Mouse (Mus musculus): Measurements from ENCODE around the gene Bloc1s1.

The Bloc1s1 gene

DNA sequence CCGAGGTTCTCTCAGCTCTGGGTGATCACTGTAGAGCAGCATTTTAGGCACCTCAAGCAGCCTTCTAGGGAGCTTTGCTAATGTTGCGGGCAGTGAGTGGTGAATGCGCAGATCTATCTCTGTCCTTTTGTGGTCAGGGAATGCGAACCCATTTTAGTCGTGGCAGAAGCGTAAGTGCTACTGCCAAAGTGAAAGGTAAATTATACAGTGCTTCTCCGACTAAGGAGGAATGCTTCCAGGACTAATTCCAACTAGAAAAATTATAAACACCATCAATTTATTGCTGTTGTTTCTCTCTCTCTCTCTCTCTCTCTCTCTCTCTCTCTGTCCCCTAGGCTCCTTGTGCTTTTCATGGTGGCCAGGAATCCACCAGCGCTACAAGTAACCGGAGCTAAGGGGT is at the start of gene Bloc1s1:
Bloc1s1 (minus strand) TSS at position 101 of the 400 bp plus-strand sequence.
- no peak for DNase-seq (ENCODE audit: low spot score in 2 of 2)

DNA sequence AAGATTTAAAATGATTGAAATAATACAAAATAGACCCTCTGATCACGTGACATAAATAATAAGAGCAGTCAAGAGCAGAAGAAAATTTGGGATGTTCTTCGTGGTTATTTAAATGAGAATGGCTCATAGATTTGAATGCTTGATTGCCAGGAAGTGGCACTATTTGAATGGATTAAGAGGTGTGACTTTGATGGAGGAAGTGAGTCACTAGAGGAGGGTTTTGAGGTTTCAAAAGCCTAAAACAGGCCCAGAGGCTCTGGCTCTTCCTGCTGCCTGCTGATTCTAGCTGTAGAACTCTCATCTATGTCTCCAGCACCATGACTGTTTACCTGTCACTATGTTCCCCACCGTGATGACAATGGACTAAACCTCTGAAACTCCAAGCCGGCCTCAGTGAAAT is 49.0 kb upstream of the Bloc1s1 start:
- no peak for DNase-seq (ENCODE audit: low spot score in 2 of 2)

DNA sequence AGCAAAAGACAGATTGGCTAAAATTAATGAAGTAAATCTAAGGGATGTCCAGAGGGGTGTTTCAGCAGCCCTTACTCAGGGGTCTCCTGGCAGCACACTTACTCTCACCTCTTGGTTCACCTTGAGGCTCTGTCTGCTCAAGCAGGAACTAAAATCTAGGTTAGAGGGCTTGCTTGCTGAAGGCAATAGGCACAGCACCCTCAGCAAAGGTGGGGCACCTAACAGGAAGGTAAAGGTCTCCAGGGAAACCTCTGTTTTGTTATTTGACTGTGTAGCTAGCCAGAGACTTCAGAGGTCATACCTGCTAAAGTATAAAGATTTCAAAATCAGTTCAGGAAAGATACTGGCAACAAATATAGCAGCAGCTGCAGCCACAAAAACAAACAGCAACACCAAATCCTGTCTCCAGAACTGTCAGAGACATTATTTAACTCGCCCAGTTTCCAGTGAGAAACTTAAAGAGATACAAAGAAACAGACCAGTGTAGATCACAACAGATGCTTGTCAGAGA is 47.0 kb upstream of the Bloc1s1 start:
- DNase-seq (ENCODE audit: low spot score in 2 of 2): no peak

DNA sequence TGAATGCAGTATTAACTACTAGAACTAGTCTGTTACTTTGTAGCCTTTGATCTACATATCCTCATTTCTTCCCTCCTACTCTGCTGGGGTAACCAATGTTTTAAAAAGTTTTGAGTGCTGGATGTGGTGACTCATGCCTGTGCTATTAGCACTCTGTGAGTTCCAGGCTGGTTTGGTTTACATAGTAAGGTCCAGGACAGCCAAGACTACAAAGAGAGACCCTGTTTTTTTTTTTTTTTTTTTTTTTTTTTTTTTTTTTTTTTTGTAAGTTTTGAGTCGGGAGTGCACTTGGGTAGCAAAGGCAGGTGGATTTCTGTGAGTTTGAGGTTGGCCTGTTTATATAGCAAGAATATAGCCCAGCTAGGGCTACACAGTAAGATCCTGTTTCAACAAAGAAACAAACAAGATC is 44.5 kb upstream of the Bloc1s1 start:
- no peak for DNase-seq (ENCODE audit: low spot score in 2 of 2)

DNA sequence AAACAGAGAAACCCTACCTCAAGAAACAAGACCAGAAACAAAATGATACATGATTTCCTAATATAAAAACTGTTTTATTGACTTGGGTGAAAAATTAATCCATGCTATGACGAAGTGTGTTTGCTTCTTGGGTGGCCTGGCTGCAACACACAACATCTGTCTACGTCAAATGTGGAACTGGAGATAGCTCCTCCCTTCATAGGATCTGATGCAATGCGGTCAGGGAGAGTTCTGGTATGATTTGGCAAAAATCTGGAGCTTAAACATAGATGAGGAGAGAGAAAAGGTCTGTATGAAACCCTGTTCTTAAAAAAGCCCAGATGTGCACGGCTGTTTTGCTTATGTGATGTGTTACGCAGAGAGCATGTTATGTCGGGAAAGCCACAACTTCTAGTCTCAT is 42.0 kb upstream of the Bloc1s1 start:
- DNase-seq (ENCODE audit: low spot score in 2 of 2): no peak

DNA sequence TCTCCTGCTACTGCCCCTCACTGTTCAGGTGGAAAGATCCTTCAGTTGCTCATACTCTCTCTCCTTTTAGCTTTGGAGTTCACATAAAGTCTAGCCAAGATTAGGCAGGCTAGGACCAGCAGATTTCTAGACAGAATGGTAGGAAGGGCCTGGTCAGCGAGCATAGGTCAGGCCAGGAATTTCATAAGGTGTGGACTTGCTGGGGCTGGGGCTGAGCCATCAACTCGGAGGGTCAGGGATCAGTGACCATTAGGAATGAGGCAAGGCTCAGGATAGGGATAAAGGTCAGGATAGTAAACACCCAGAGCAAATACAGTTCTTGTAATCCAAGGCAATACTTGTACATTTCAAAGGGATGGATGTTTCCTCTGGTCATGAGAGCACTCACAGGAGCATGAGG is 41.1 kb upstream of the Bloc1s1 start:
- DNase-seq (ENCODE audit: low spot score in 2 of 2): no peak

DNA sequence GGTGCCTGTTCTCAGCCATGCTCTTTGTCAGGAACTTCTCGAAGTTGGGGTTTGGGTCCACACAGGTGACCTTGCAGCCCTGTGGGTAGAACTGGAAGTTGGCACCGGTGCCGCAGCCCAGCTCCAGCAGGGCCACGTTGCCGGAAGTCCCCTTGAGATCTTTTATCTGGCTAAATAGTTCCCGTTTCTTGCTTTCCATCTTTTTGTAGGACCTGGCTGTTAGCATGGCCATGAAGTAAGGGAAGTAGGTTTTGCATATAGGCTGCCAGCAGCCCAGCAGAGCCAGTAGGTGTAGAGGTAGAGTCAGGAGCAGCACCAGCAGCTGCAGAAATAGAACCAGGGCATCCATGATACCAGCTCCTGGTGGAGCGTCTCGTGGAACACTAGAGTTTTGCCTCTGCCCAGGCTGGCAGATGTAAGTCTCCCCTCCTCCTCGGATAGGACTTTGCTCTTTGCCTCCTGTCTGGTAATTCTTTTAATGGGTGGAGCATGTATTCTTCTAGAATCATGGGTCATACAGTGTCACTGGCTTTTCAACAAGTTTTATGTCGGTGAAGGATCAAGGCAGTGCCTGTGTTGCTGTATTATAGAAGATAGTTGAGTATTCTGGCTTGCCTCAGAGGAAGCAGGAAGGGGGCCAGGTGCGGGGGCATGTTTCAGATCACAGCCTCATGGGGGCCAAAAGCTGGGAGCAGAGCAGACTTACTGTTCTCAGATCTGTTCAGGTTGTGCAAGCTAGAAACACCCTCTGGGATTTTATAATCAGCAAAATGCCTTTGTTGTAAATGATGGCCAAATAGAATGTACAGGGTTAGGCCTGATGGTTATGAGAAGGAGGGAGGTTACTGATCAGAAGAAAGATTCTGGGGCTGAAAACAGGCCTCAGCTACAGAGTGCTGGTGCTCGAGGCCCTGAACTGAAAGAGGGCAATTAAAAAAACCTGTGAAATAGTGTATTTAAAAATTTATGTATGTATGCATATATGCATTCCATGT is 37.1 kb upstream of the Bloc1s1 start, which contains the start of gene Mettl7b:
Mettl7b (minus strand) TSS at position 399 of the 995 bp plus-strand sequence.
- DNase-seq (ENCODE audit: low spot score in 2 of 2): no peak

DNA sequence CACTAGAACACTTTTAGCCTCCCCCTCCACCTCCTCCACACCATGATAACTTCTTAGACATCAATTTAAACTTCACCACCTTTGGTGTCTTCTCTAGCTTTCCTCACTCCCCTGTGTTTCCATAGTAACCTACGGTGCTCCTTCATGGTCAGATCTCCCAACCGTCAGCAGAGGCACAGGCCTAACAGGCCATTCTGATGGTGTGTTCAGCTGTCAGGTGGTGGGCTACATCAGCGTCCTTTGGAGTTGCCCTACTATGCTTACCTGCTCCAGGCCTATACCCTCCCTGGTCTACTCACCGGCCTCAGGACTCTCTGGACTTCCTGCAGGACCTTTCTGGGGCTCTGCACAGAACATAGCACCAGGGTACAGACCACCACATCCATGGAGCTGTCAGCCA is 36.3 kb upstream of the Bloc1s1 start:
- DNase-seq (ENCODE audit: low spot score in 2 of 2): no peak

DNA sequence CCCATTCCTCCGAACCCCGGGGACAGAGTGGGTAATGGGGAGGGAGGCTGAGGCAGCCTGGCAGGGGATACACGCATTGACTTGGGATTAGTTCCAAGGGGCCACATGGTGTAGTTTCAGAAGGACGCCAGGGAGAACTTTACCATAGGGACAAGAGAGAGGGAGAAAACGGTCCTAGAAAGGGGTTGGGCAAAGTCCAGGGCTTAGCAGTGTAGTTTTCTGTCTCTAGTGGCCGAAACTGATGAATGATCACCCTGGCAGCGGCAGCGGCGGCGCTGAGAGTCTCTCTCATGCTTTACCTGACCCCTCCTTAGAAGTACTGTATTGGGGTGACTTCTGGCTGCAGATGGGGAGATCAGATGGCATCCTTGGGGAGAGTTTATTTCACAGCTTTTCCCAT is 34.5 kb upstream of the Bloc1s1 start:
- no peak for DNase-seq (ENCODE audit: low spot score in 2 of 2)

DNA sequence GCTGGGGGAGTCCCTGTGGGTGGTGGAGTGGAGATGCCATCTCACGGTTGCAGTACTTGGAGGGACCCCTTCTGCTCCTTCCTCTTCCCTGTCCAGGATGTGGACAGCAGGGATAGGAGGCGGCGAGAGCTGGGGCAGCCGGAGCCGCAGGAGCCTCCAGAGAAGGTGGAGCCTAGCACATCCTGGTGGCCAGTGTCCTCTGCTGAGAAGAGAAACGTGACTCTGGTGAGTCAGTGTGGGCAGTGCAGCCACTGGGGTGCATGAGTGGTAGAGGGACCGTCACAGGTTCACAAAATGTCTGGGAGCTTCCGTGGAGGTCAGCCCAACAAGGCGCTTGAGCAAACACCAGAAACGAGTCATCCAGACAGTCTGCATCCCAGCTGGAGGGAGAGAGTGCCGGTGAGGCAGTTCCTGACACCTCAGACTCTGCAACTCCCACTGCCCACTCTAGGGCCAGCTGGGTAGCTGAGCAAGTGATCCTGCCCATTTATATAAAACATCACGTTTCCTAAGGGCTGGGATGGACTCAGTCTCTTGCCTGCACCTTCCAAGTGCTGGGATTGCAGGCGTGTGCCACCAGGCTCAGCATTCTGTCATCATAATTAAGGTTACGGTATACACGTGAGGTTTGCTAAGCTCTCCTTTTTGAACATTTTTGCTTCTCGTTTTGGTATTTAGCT is 26.5 kb upstream of the Bloc1s1 start:
- no peak for DNase-seq (ENCODE audit: low spot score in 2 of 2)

DNA sequence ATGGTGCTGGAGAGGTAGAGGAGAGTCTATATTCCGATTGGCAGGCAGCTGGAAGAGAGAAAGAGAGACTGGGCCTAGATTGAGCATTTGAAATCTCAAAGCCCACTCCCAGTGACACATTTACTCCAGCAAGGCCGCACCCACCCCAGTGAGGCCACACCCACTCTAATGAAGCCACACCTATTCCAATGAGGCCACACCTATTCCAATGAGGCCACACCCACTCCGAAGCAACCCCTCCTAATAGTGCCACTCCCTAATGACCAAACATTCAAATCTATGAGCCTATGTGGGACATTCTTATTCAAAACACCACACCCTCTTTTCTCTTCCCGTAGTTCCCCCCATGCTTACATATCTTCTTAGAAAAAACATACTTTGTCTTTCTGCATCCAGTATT is 23.7 kb upstream of the Bloc1s1 start:
- no peak for DNase-seq (ENCODE audit: low spot score in 2 of 2)

DNA sequence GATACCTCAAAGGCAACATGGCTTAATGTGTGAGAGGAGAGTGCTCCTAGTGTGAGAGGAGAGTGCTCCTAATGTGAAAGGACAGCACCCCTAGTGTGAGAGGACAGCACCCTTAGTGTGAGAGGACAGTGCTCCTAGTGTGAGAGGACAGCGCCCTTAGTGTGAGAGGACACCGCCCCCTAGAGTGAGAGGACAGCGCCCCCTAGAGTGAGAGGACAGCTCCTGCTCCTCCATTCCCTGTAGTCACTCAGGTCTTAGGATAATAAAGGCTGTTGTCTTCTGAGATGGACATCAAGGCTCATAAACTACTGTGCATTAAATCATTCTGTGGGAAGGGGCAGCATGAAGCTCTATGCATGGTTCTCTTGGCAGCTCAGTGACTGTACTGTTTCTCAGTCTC is 21.8 kb upstream of the Bloc1s1 start:
- DNase-seq (ENCODE audit: low spot score in 2 of 2): no peak

DNA sequence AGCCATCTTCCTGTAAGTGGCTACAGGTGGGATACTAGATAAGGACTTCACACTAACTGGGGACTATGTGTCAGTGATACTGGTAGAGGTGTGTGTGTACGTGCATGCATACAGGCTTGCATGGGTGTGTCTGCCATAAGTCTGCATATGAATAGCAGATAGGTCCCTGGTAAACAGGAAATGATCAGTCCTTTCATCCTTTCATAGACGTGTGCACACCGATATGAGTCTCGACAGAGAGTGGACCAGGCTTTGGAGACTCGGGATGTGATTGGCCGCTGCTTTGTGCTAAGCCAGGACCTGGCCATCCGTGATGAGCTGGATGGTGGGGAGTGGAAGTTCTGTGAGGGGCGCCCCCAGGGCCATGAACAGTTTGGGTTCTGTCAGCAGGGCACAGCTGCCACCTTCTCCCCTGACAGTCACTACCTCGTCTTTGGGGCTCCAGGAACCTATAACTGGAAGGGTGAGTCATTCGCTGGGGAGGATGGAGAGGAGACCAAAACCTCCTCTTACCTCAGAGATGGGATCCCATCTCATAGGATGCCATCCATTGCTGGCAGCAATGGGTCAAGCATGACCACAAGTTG is 16.7 kb upstream of the Bloc1s1 start:
- no peak for DNase-seq (ENCODE audit: low spot score in 2 of 2)

DNA sequence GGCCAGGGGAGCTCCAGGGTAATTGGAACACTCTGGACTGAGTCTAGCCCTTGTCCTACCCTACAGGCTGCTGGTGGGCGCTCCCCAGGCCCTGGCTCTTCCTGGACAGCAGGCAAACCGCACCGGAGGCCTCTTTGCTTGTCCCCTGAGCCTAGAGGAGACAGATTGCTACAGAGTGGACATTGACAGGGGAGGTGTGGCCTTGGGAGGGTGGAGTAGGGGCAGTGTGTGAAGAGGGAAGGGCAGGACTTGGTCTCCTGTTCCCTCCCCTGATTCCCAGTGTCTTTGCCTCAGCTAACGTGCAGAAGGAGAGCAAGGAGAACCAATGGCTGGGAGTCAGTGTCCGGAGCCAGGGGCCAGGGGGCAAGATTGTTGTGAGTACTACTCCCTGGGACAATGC is 15.1 kb upstream of the Bloc1s1 start:
- DNase-seq (ENCODE audit: low spot score in 2 of 2): no peak

DNA sequence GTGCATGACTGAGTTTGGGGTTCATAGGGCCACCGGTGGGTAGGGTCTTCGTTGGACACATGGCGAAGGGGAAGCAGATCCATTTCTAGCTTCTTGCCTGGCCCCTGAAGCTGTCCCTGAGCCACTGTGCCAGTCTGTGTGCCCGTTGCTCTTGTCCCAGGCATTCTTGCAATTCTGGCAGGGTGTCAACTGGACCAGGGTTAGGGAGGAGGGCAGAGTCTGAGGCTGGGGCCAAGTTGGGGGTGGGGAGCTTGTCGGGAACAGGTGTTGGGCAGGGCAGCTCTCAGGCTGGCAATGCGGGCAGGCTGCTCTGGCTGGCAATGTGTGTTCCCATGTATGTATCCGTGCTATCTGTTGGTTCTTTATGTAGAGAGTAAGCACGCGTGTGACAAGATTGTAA is 14.6 kb upstream of the Bloc1s1 start:
- DNase-seq (ENCODE audit: low spot score in 2 of 2): no peak

DNA sequence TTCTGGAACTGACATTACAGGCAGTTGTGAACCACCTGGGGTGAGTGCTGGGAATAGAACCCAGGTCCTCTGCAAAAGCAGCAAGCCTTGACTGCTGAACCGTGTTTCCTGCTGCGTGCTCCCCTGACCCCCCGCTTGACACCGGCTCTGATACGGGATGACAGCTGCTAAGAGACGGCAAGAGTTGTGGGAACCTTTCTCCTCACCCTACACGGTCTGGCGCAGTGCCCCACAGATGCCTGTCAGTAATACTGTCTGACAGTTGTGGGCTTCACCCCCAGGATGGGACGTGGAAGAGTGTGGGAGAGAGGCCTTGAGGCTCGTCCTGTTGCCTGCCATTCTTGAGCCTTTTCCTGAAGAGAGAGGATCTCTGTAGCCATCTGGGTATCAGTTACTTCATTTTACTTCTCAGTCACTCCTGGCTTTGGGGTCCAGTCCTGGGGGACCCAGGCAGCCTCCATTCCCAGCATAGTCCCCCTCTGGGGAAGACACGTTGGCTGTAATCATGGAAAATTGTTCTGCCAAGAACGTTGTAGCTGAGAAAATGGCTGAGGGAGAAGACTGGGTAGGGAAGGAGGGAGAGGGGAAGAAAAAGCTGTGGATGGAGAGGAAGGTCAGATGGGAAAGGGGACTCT is 14.0 kb upstream of the Bloc1s1 start:
- no peak for DNase-seq (ENCODE audit: low spot score in 2 of 2)

DNA sequence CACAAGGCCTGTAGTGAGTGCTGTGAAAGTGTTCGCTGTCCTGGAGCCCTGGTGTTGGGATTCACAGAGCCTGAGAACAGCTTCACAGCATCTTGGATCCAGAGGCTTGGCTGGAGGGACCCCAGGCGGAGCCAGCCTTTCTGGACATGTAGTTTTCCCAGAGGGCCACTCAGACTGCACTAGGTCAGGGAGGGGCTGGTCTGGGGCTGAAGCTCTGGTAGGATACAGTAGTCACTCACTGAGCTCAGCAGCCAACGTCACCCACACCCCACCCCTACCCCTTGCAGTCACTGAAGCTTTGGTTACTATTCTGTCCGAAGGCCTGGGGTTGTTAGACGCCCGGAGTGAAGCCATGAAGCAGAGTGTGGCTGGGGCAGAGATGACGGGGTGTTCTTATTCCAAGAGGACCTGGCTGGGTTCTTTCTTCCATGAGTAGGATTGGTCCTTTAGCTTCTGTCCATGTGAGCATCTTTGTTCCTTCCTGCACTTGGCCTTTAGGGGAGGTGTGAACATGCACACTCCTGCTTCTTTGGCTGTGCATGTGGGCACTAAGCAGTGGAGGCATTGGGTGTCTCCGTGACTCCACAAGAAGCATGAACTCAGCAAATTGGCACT is 12.1 kb upstream of the Bloc1s1 start:
- DNase-seq (ENCODE audit: low spot score in 2 of 2): no peak

DNA sequence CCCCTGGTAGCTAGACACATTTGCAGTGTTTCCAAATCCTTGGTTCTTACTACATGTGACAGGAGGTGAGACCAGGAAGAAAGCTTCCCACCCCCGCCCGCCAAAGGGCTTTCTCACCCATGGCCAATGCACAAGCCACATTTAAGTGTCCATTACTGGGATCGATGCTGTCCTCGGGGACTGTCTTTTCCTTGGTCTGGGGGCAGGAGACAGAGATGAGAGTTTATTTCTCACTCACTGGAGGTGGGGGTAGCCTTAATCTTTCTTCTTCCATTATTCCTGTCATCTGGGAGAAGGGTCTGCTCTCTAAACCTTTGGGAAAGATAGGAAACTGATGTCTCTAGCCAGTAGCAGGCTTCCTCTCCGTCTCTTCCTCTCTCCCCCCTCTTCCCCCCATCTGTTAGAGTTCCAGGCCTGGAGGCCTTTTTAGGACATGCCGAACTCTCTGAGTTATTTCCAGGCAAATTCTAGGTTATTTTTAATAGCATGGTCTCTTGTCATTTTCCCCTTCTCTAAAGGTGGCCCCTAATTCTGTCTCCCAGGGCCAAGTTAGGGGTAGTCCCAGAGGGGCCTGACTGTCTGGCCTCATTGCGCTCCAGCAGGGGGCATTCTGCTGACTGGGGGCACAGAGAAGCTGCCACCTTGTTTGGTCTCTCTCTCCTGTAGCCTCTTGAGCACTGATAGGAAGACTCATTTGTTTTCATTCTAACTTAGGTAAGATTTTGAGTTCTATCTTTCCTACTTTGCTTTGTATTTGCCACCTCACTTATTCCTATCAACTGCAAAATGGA is 11.4 kb upstream of the Bloc1s1 start:
- DNase-seq (ENCODE audit: low spot score in 2 of 2): no peak

DNA sequence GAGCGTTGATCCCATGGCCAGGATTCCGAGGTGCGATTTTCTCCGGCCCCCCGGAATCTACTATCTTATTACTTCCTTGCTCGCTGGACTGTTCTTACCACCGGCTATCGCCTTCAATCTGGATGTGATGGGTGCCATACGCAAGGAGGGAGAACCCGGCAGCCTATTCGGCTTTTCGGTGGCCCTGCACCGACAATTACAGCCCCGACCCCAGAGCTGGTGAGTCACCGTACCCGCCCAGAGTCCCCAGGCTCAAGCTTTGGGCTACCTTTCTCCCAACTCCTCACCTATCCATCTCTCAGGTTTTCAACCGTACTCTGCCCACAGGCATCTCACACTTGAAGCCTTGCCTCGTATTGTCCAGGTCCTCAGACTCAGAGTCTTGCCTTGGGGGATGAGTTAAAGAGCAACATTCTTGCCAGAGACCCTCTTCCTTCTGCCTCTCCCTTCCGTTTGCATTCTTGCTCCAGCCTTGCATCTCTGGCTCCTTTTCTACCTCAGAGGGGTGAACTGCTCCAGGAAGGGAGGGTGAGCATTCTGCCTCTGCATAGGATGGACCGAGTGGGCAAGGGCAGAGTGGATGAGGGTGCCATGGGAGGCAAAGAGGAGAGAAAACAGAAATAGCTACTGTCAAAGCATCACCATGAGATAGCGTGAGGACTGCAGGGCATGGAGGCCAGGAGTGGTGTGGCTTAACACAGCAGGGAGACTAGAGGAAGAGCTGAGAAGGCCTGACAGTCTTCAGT is 10.3 kb upstream of the Bloc1s1 start:
- no peak for DNase-seq (ENCODE audit: low spot score in 2 of 2)

DNA sequence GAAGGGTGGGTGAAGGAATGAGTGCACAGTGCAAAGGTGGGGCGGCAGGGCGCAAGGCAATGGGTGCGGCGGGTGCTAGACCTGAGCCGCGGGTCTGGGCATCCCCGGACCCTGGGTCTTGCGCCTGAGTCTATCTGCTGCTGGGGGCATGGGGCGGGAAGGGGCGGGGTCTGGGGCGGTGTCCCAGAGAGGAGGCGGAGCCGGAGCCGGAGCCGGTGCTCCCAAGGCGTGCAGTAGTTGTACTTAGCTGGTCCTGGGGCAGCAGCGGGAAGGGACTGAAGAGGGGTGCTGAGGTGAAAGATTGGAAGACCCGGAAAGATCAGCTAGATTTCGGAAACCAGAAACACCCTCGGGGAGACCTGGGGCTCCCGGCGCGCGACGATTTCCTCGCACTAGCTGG is 9.7 kb upstream of the Bloc1s1 start, which contains the start of gene Itga7:
Itga7 (plus strand) TSS at position 245 of the 400 bp plus-strand sequence.
- DNase-seq (ENCODE audit: low spot score in 2 of 2): no peak
